ENCODE assay signal across 22 mouse cellular contexts in genomic region chr13:58049121-58049520, GRCm38 (mm10).
"Had no signal": no experiment of that assay in that cellular context is flagged by ENCODE, and none has a peak within 500 bp of the region (broad histone marks: within the 10 kb centered on the region; RNA-seq: fewer than 3 reads in every experiment).

No protein-coding gene starts in this region.

- H3K27me3 ChIP-seq: heart, embryonic 13.5 days; heart, embryonic 15.5 days; hindbrain, embryonic 12.5 days; intestine, embryonic 15.5 days; limb, embryonic 12.5 days; liver, embryonic 13.5 days had no signal

- H3K9me3 ChIP-seq: heart, embryonic 13.5 days; heart, embryonic 15.5 days; intestine, embryonic 15.5 days; liver, embryonic 13.5 days had no signal

- DNase-seq: gastrocnemius, postnatal 14 days; gastrocnemius, postnatal 36 days; heart, adult 11 months; heart, adult 2 months; heart, postnatal 14 days; heart, postnatal 36 days; kidney, adult 18-20 months; kidney, adult 8-10 months; kidney, postnatal 10 days; kidney, postnatal 25 days; kidney, postnatal 4 days; liver; liver, embryonic 13.5 days had no signal

- H3K27ac ChIP-seq: heart, adult 2 months; heart, embryonic 13.5 days; heart, embryonic 15.5 days; hindbrain, embryonic 12.5 days; hindbrain, embryonic 14.5 days; intestine, embryonic 15.5 days; layer of hippocampus, adult 2 months; left cerebral cortex, adult 2 months; liver, embryonic 13.5 days had no signal

- H3K4me1 ChIP-seq: heart, embryonic 13.5 days; heart, embryonic 15.5 days; hindbrain, embryonic 12.5 days; intestine, embryonic 15.5 days had no signal

- H3K36me3 ChIP-seq: intestine, embryonic 15.5 days; liver, embryonic 13.5 days had no signal

- H3K4me3 ChIP-seq: heart, adult 2 months; heart, embryonic 13.5 days; heart, embryonic 15.5 days; hindbrain, embryonic 12.5 days; intestine, embryonic 15.5 days; layer of hippocampus, adult 2 months; left cerebral cortex, adult 2 months; limb, embryonic 10.5 days; limb, embryonic 12.5 days; liver, embryonic 13.5 days had no signal
